Mouse (Mus musculus) embryonic facial prominence, embryonic 11.5 days (tissue): Measurements from ENCODE around the gene AC124502.3. TPM values are rescaled to one million over a fixed set of nuclear protein-coding genes. Genes with fewer than 3 reads are reported as not detected.
"Not testable (repeated sequence)": the region's sequence is repeated elsewhere in the genome, so short reads cannot be mapped to it uniquely, and the experiment has no call there.

Experiments used
- ATAC-seq: fragments of 200-750 bp; cut with Nextera tagmentation; replicated peaks from 2 replicates; pipeline ENCODE4 v1.8.0; 2017; ENCODE audit warnings: low read depth; ENCODE audit not compliant: insufficient number of reproducible peaks, low FRiP score, low TSS enrichment
- DNase-seq: peaks from one replicate; pipeline ENCODE4 v3.0.0-alpha.2; 2015; ENCODE audit warnings: low spot score
- H3K27ac ChIP-seq: fragments of 300-500 bp; sonication (generic); replicated peaks from 2 replicates; pipeline ENCODE4 v1.5.1; 2014; ENCODE audit warnings: mild to moderate bottlenecking, low read depth, low read length, control low read depth
- H3K27me3 ChIP-seq: fragments of 300-500 bp; sonication (generic); 2 replicates; pipeline ENCODE4 v1.6.1; 2014; ENCODE audit warnings: mild to moderate bottlenecking, low read length, moderate library complexity, mixed read lengths; ENCODE audit not compliant: control insufficient read depth, insufficient read depth
- H3K36me3 ChIP-seq: fragments of 300-500 bp; sonication (generic); replicated peaks from 2 replicates; pipeline ENCODE4 v1.6.1; 2014; ENCODE audit warnings: low read depth, mild to moderate bottlenecking, low read length, moderate library complexity, mixed read lengths; ENCODE audit not compliant: control insufficient read depth, insufficient read depth
- H3K4me1 ChIP-seq: fragments of 300-500 bp; sonication (generic); 2 replicates; pipeline ENCODE4 v1.6.1; 2014; ENCODE audit warnings: low read length, mixed read lengths; ENCODE audit not compliant: control insufficient read depth, insufficient read depth
- H3K4me2 ChIP-seq: fragments of 300-500 bp; sonication (generic); 2 replicates; pipeline ENCODE4 v1.6.1; 2014; ENCODE audit warnings: low read depth, mild to moderate bottlenecking, control low read depth, low read length, moderate library complexity
- H3K4me3 ChIP-seq: fragments of 300-500 bp; sonication (generic); 2 replicates; pipeline ENCODE4 v1.5.1; 2014; ENCODE audit warnings: low read depth, low read length, control low read depth
- H3K9ac ChIP-seq: fragments of 300-500 bp; sonication (generic); replicated peaks from 2 replicates; pipeline ENCODE4 v1.6.1; 2014; ENCODE audit warnings: mild to moderate bottlenecking, control low read depth, low read length
- H3K9me3 ChIP-seq: fragments of 300-500 bp; sonication (generic); replicated peaks from 2 replicates; pipeline ENCODE4 v1.6.1; 2016; ENCODE audit warnings: mild to moderate bottlenecking, low read length, inconsistent platforms, mixed read lengths; ENCODE audit not compliant: control insufficient read depth
- WGBS: fragments of 180-500 bp; shearing (Covaris S2); extraction: QIAGEN DNeasy Blood & Tissue Kit; methylation state at CpG from one replicate; pipeline ENCODE4 v1.1.7; 2014; 5-methylcytosine and 5-hydroxymethylcytosine counted together
- polyA plus RNA-seq: library from polyadenylated mRNA; unstranded; fragments of >200 nt; fragmentation: Nextera tagmentation; extraction: Ambion mirVana; gene quantifications from 2 replicates; pipeline ENCODE4 v1.2.1, GENCODE M21; 2014

The AC124502.3 gene
- polyA plus RNA-seq, 1 experiment from 2014 or later = 1.6 TPM

DNA sequence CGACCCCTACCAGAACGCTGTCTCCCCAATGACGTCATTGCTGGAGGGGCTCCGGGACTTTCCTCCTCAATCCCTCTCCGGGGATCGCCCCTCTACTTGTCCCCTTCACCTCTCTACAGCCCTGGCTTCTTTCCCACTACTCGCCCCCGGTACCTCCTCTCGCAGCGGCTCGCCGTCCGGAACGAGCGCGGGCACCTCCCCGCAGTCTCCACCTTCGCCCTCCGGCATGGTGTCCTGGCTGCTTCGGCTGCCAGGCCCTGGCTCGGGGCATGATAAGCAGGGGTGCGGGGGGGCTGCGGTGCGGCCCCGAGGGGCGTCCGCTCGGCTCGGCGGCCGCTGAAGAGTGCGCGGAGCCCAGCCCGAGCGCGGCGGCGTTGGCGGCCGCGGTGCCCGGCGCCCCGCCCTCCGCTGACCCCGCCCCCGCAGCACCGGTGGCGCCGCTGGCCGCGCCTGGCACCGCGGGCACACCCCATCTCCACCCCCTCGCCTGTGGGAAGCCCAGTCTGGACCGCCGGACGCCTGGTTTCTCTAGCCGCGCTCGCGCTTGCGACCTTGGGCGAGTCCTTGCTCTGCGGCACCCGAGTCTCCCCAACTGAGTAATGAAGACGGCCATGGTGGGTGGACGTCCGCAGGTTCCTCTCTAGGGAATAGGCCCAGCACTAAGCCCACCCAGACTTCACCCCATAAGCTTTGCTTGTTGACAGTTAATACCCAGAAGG, 46.6 kb downstream of the AC124502.3 start, which contains the start of gene Tmem151a:
Tmem151a (minus strand) TSS at position 387 of the 719 bp plus-strand sequence.
- Histone ChIP-seq H3K36me3 (no peaks in the 10 kb centered on the region), H3K9ac (no peak within 1 kb of the TSS; the same call in 1 of the 2 replicates), H3K27ac (no peak within 1 kb of the TSS), H3K4me2 (peak within 1 kb of the TSS; percentile 83), H3K4me1 (peaks cover 13% of the 10 kb centered on the region), H3K27me3 (peaks cover 51% of the 10 kb centered on the region), H3K4me3 (peak within 1 kb of the TSS; percentile 40), H3K9me3 (no peaks in the 10 kb centered on the region)
- 1% methylated on average over 66 of the region's 69 CpGs for WGBS
- ATAC-seq (no peak), DNase-seq (no peak)

DNA sequence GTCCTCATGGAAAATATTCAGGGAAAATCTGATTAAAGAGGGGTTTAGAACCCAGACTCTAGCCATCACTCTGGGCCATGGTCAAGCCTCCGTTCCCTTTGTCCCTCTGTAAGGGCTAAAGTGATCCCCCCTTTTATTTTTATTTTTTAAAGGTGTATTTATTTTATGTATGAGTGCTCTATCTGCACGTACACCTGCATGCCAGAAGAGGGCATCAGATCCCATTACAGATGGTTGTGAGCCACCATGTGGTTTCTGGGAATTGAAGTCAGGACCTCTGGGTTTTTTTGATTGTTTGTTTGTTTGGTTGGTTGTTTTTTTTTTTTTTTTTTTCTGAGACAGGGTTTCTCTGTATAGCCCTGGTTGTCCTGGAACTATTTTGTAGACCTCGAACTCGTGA, 47.8 kb downstream of the AC124502.3 start:
- not testable (repeated sequence) for H3K36me3 ChIP-seq, H3K4me3 ChIP-seq, H3K9me3 ChIP-seq, H3K27ac ChIP-seq, ATAC-seq, H3K4me2 ChIP-seq, H3K9ac ChIP-seq, DNase-seq
- 53% methylated on average over 4 of the region's 4 CpGs for WGBS
- Histone ChIP-seq H3K27me3 (peaks cover 43% of the 10 kb centered on the region), H3K4me1 (peaks cover 13% of the 10 kb centered on the region)

DNA sequence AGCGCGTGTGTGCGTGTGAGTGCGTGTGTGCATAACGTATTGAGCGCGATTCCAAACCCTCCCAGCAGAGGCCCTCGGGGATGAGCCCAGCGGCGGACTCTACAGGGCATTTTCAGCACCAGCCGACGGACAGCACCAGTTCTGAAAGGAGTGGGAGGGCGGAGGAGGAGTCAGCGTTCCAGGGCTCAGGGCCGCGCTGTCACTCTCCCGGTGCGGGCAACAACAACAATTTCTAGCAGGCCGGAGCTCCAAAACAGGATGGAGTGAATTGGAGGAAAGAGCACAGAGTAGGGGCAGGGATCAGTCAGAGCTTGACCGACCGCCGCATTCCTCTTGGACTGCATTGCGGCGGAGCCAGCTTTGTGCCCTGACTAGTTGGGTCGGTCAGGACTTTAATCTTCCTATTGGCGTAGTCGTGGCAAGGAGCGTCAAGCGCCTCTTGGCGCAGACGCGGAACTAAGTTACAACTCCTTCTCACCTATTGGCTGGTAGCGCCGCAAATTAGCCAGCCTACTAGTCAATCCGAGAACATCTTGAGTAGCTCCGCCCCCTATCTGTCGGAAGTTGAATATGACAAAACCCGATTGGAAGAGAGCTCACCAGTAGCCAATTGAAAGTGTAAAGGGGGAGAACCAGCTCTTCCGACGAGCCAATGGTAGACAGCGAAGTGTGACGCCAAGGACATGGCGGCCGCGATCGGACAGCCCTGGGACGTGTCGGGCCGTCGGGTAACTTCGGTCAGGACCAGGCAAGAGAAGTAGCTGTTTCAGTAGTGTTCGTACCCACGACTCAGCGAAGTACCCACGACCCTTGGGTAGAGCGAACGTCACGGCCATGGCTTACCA, 49.4 kb downstream of the AC124502.3 start, which contains the start of gene Yif1a:
Yif1a (plus strand) TSS at position 655 of the 845 bp plus-strand sequence.
- no peak within 1 kb of the TSS for H3K27ac ChIP-seq
- no peaks in the 10 kb centered on the region for H3K36me3 ChIP-seq
- peaks cover 28% of the 10 kb centered on the region for H3K27me3 ChIP-seq
- peak within 1 kb of the TSS; percentile 77 for H3K4me2 ChIP-seq
- no peaks in the 10 kb centered on the region for H3K9me3 ChIP-seq
- peak within 1 kb of the TSS; percentile 68 for H3K9ac ChIP-seq
- H3K4me1 ChIP-seq = peaks cover 13% of the 10 kb centered on the region
- ATAC-seq (peak; percentile 94), DNase-seq (peak; percentile 98)
- under 1% methylated on average over 58 of the region's 58 CpGs for WGBS
- H3K4me3 ChIP-seq = peak within 1 kb of the TSS; percentile 72

DNA sequence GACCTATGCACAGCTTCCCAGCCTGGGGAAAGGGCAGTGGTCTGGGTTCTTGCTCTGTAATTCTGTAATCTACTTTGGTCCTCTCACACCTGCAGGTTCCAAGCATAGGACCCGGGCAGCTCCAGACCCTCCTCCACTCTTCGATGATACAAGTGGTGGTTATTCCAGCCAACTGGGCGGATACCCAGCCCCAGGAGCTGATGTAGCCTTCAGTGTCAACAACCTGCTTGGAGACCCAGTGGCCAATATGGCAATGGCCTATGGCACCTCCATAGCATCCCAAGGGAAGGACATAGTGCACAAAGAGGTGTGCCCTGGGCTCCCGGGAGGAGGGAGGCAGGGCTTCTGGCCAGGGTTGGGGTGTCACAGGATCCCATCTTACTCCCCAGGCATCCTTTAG, 50.6 kb downstream of the AC124502.3 start:
- H3K9ac ChIP-seq = no peak overlapping the region; the same call in 1 of the 2 replicates
- peaks cover 13% of the 10 kb centered on the region for H3K4me1 ChIP-seq
- no peaks in the 10 kb centered on the region for H3K36me3 ChIP-seq
- no peaks in the 10 kb centered on the region for H3K9me3 ChIP-seq
- H3K27ac ChIP-seq = no peak overlapping the region
- peak overlapping the region; percentile 77 for H3K4me2 ChIP-seq
- WGBS = 87% methylated on average over 4 of the region's 4 CpGs
- DNase-seq = no peak
- H3K27me3 ChIP-seq = peaks cover 18% of the 10 kb centered on the region
- peak overlapping the region; percentile 72 for H3K4me3 ChIP-seq
- ATAC-seq = no peak

DNA sequence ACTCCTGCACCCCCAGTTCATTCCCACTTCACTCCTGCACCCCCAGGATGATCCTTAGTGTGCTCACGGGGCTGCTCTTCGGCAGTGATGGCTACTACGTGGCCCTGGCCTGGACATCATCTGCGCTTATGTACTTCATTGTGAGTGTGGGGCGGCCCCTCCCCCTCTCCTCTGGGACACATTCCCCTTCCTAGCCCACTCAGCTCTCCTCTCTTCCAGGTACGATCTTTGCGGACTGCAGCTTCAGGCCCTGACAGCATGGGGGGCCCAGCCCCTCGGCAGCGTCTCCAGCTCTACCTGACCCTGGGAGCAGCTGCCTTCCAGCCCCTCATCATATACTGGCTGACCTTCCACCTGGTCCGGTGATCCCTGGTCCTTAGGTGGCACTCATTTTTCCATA, 53.4 kb downstream of the AC124502.3 start:
- DNase-seq = no peak
- no peak overlapping the region for H3K4me3 ChIP-seq
- H3K9ac ChIP-seq = no peak overlapping the region
- peaks cover 17% of the 10 kb centered on the region for H3K4me1 ChIP-seq
- ATAC-seq = no peak
- 85% methylated on average over 9 of the region's 10 CpGs for WGBS
- H3K4me2 ChIP-seq = no peak overlapping the region; the same call in 1 of the 2 replicates
- H3K27ac ChIP-seq = no peak overlapping the region
- H3K9me3 ChIP-seq = no peaks in the 10 kb centered on the region
- H3K27me3 ChIP-seq = no peaks in the 10 kb centered on the region; the same call in 1 of the 2 replicates
- H3K36me3 ChIP-seq = no peaks in the 10 kb centered on the region

DNA sequence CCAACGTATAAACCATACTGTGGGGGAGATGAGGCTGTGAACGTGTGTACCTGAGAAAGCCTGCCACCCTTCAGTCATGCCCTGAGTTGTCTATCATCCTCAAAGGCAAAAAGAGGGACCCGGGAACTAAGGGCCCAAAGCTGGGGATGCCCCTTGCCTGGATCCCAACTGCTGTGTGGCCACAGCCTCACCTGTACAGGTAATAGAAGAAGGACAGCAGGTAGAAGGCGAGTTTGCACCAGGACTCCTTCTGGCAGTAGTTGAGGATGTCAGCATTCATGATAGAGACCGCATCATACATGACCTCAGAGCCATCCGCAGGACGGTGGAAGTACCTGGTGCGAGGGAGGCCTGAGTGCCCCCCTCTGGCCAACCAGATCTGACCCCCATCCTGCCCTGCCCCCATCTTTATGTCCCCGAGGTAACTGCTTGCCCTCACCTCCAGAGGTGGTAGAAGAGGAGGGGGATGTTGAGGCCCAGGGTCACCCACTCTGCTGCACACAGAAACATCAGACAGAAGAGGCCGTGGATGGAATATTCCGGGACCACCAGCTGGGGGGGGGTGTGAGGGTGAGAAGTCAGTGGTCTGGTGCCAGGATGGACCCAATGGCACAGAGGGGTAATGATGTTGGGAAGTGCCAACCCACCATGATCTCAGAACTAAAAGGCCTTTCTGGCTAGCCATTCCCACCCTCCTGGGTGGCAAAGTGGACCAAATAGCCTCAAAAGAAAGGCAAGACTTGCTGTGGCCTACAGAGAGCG, 55.0 kb downstream of the AC124502.3 start:
- H3K4me3 ChIP-seq = no peak overlapping the region
- H3K9me3 ChIP-seq = no peaks in the 10 kb centered on the region
- H3K9ac ChIP-seq = no peak overlapping the region
- H3K4me2 ChIP-seq = no peak overlapping the region
- H3K27ac ChIP-seq = no peak overlapping the region
- H3K4me1 ChIP-seq = peaks cover 15% of the 10 kb centered on the region
- DNase-seq (no peak), ATAC-seq (0 out of 2 replicates have a peak, but pooled peaks have one; percentile 1)
- no peaks in the 10 kb centered on the region; the same call in 1 of the 2 replicates for H3K27me3 ChIP-seq
- no peaks in the 10 kb centered on the region for H3K36me3 ChIP-seq
- WGBS = 76% methylated on average over 12 of the region's 12 CpGs

DNA sequence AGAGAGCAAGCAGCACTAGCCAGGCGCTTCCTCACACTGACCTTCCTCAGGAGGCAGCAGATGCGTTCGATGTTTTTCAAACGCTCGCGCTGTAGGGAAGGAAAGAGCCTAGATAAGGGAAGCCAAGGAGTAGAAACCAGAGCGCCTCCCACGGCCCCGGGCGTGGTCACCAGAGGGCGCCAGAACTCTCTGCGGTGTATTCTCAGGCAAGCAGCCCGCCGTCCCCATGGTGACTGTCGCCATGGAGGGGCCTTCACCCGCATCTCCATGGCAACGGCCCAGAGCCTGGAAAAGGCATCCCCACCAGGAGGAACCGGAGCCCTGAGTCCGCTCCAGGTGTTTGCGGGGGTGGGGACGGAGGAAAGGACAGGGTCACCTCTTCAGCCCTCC, 55.5 kb downstream of the AC124502.3 start:
- ATAC-seq = peak; percentile 61
- Histone ChIP-seq H3K27ac (no peak overlapping the region), H3K4me1 (peaks cover 15% of the 10 kb centered on the region)

More for the DNA sequence above, 55.5 kb downstream of the AC124502.3 start:
- Histone ChIP-seq H3K4me2 (no peak overlapping the region), H3K4me3 (peak overlapping the region; percentile 6; the same call in 1 of the 2 replicates), H3K9me3 (no peaks in the 10 kb centered on the region), H3K9ac (no peak overlapping the region), H3K27me3 (no peaks in the 10 kb centered on the region; the same call in 1 of the 2 replicates), H3K36me3 (no peaks in the 10 kb centered on the region)
- WGBS = 2% methylated on average over 21 of the region's 21 CpGs
- DNase-seq = peak; percentile 98
